Mouse (Mus musculus) lung, postnatal 10 days (tissue): ENCODE results near the gene Ankrd11.
A peak's percentile ranks its signal among the peaks of the same experiment; 100 is the strongest.
"Not testable (repeated sequence)": the region's sequence is repeated elsewhere in the genome, so short reads cannot be mapped to it uniquely, and the experiment has no call there.

Experiments used
- DNase-seq: peaks from one replicate; pipeline ENCODE4 v3.0.0; 2021

The Ankrd11 gene

DNA sequence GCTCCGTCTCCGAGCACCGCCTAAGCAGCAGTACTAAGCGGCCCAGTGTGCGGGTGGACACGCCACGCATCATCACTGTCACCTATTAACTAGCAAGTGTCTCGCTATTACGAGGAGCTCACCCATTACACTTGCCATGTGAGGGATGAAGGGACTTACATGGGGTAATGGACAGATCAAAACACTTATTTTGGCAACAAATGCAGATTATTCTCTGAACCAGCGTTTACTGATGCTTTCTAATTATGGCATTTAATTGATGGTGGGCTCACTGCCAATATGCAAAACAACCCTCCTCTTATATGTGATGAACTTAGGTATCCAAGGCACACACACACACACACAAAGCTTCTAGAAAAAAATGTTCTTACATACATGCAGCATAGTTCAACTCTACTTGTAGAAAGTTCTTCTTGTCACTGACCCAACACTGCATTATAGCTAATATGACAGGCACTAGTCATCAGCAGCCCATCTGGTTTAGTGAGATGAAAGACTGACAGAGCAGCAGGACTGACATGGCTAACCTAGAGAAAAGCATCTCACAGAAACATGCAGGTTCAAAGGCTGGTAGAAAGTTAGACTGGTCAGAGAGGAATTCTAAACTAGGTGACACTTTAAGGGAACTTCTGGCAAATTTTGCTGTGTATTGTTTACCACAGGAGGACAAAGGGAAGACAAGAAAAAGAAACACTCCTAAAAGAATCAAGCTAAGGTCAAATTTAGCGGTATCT, 2.5 kb downstream of the Ankrd11 start:
- no peak for DNase-seq

DNA sequence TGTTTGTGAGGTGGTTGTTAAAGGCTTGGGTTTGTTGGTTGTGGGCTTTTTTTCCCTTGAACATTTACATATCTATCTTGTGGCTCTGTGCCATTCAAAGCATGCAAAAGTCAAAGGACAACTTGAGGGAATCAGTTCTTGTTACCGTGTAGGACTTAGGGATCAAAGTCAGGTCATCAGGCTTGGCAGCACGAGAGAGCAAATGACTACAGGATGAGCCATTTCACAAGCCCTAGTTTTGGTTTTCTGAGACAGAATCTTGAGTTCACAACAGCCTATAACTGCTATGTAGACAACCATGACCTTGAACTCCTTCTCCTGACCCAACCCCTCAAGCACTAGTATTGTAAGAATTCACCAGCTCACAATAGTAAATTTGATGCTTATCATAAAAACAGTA, 3.7 kb downstream of the Ankrd11 start:
- no peak for DNase-seq

DNA sequence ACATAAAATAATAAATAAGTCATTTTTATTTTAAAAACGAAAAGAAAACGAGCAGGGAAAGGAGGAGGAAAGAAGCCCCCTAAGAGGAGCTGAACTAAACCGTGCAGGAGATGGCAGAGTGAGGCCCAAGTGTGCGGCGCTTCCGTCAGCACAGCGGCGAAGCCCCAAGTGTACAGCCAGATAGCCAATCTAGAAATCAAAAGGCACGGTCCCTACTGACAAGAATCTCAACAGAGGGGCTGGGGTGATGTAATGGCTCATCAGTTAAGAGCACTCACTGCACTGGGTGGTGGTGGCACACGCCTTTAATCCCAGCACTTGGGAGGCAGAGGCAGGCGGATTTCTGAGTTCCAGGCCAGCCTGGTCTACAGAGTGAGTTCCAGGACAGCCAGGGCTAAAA, 4.6 kb downstream of the Ankrd11 start:
- DNase-seq: no peak

- DNase-seq: peak; percentile 29
These were observed 5.1 kb downstream of the Ankrd11 start for GRCm38 (mm10) chr8:123036956-123037355.

GRCm38 (mm10) chr8:123034171-123034570, 7.9 kb downstream of the Ankrd11 start:
- no peak for DNase-seq

DNA sequence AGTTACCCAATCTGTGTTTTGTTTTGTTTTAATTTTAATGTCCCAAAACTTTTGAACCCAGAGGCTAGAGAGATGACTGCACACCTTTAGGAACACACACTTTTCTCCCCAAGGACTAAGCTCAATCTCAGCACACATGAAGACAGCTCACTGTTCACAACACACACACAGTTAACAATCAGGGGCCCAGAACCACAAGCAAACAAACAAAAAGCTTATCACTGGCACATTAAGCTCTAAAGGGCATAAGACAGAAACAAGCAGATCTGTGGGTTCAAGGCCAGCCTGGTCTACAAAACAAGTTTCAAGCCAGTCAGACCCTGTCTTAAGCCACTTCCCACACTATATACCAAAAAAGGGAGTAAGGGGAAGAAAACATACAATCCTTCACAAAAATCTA, 8.6 kb downstream of the Ankrd11 start:
- DNase-seq: no peak

DNA sequence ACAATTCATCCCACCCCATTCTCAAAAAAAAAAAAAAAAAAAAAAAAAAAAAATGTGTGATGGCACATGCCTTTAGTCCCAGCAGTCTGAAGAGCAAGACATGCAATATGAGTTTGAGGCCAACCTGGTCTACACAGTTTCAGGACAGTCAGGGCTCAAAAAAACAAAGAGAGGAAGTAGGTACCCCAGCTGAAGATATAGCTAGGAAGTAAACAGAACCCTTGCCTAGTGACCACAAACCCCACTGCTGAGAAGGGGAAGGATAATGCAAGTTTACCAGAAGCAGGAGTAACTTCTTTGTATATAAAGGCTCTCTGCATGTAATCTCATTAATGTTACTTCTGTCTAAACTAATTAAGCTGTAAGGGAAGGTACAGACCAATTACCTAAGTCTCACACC, 9.3 kb downstream of the Ankrd11 start:
- no peak for DNase-seq

- no peak for DNase-seq
These were observed 10.6 kb downstream of the Ankrd11 start for GRCm38 (mm10) chr8:123031321-123031978.

GRCm38 (mm10) chr8:123030091-123030490, 12.0 kb downstream of the Ankrd11 start:
- not testable (repeated sequence) for DNase-seq

DNA sequence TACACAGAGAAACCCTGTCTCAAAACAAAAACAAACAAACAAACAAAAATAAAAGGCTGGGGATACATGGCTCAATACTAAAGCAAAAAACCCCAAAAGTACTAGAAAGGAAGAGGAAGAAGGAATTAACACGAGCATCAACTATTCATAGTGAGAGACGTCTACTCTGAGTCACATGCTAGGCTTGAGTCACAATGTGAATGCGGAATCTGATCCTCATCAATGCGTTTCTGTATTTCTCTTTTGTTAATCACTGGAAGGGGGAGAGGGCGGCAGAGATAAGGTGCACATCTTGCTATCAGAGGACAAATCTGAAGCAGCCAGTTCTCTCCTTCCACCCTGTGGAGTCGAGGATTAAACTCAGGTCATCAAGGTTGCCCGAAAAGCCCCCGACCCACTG, 14.3 kb downstream of the Ankrd11 start:
- no peak for DNase-seq

- no peak for DNase-seq
These were observed 16.1 kb downstream of the Ankrd11 start for GRCm38 (mm10) chr8:123025951-123026351.

DNA sequence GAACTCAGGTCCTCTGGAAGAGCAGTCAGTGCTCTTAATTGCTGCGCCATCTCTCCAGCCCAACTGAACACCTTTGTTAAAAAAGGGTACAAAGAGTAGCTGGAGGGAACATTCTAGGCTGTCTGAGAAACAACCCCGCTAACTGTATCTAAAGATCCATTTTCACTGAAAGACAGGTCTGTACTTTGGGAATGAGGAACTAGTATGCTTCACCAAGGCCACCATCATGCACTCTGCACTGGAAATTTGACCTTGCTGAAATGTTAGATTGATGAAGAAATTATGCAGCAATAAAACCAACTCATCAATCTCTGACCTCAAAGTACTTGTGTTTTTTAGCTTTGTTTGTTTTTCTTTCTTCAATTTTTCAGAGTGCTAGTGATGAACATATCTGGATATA, 17.9 kb downstream of the Ankrd11 start:
- no peak for DNase-seq

- DNase-seq: peak; percentile 18
These were observed 19.4 kb downstream of the Ankrd11 start for GRCm38 (mm10) chr8:123022727-123023126.

DNA sequence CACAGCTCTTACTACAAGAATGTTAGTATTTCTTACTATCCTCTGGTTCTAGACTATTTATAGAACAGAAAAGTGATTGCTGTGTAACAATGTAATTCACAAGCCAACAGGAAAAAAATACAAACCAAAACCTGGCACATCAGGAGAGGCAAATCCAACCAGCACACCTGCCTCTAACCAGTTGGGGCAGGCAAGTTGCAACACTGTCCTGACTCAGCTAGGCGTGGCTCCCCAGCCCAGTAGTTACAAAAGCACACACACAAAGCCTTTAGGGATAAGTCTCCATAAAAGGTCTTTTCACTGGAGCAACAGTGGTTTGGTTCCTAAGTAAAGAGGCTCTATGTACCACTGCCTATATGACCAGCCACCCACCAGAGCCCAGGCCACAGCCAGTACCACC, 20.8 kb downstream of the Ankrd11 start:
- DNase-seq: no peak

GRCm38 (mm10) chr8:123020859-123021258, 21.2 kb downstream of the Ankrd11 start:
- no peak for DNase-seq

DNA sequence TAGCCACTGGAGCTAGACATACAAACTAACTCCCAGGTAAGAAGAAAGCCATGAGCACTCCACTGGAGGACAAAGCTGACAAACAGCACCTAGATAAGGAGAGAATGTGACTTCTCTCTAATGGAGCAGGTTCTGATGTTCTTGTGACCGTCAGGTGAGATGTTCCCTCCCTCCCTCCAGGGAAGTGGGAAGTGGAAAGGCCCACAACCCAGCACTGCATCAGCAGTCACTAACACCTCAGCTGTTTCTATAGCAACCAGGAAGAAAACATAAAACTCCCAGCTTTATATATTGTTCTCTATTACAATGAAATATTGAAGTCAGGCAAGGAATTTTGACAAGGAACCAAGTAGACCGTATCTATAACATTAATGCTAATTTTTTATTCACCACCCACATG, 22.0 kb downstream of the Ankrd11 start:
- DNase-seq: no peak

DNA sequence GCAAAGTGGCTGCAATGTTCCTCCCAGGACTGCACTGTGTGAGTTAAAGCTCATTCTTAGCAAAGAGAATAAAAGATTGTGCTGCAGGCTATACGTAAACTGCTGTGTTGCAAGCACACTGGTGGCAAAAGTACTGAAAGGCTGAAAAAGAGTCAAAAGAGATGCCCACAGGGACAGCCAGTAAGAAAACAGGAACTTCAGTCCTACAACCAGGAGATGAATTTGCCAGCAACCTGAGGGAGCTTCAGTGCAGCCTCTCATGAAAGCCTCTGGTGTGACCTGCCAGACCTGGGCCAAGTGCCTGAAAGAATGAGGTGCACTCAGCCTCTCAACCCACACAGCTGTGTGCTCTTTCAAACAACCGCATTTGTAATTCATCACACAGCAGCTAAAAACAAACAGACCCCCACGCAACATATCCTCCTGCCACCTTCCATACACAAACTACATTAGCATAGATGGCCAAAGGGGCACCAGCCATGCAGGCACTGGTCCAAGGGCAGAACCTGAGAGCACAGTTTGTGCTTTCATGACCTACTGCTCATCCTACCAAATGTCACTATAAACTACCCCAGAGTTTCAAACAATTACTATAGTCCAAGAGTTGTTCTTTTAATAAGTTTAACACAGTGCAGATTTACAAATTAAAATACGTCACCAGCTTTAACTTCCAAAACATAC, 23.5 kb downstream of the Ankrd11 start:
- no peak for DNase-seq

- no peak for DNase-seq
These were observed 24.9 kb downstream of the Ankrd11 start for GRCm38 (mm10) chr8:123017143-123017542.

- DNase-seq: no peak
These were observed 27.0 kb downstream of the Ankrd11 start for GRCm38 (mm10) chr8:123015074-123015473.

DNA sequence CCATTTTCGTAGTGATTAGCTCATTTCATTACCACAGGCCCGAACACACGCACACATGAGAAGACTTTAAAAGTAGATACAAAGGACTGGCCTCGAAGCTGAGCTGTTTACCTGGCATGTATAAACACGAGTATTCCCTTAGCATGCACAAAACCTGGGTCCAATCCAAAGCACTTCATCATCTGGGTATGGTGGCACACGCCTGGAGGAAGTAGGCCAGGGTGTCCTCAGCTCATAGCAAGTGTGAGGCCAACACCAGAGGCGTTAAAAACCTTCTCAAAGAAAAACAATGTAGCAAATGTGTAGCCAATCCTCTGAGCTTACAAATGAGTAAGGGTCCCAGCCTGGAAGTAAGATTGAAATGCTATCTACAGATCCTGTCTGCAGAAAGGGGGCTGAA, 27.6 kb downstream of the Ankrd11 start:
- no peak for DNase-seq

DNA sequence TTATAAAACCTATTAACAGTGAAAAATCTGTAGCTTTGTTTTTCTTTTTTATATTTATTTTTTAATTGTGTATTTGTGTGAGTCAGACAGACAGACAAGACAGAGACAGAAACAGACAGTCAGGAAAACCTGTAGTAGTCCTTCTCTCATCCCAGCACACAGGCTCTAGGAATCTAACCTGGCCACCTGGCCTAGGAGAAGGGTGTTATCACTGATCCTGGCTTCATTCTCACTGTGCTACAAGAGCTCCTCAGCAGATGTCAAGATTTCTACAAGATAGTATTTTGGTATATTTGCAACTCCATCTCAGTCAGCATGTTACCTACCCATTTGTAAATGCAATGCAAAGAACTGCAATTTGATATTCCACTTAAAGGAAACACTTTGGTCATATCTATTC, 30.8 kb downstream of the Ankrd11 start:
- no peak for DNase-seq

DNA sequence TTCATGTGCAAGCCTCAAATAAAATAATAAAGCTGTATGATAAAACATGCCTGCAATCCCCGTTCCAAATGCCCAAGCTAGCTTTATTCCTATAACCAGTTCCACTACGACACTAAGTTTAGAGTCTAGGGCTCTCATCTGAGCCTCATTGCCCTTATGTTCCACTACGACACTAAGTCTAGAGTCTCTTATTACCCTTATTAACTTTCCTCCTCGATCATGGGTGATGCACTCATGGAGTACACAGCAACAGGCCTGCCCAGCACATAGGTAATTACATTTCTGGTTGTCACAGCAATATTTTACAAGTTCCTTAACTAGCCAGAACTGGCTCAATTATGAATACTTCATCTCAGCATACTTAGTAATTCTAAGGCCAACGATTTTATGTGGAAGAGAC, 36.3 kb downstream of the Ankrd11 start:
- no peak for DNase-seq

DNA sequence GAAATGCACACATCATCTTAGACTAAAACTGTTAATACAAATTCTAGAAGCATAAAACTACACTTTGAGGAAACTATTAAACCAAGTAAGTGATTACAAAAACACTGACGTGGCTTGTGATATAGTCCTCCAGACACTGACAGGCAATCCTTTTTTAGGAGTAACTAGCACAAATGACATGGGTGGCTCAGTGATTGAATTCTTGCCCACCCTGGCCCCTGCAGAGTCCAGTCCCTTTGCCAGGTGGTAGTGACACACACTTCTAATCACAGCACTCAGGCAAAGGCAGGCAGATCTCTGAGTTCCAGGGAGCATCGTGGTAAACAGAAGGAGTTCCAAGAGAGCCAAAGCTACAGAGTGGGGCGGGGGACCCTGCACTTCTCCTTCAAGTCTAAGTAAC, 36.7 kb downstream of the Ankrd11 start:
- no peak for DNase-seq
